In the genomic region with DNA sequence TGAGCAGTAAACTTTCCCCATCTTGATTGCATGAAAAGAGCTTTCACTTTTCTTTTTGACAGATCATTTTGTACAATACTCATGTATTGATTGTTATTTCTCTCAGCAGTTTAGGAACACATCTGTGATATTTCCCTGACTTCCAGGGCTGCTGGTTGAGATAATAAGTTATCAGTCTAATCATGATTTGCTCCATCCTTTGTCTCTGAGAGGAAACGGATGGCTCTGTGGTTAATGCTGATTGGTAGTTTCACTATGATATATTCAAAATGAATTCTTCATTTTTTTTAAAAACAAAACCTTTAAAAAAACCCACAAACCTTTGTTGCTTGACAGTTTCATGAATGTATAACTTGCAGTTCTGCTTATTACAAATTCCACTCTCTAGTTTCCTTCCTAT, we compare ENCODE assay signal across 23 mouse cellular contexts.
"Had no signal": no experiment of that assay in that cellular context is flagged by ENCODE, and none has a peak within 500 bp of the region (broad histone marks: within the 10 kb centered on the region; RNA-seq: fewer than 3 reads in every experiment).

No protein-coding gene starts in this region.

- ATAC-seq: hindbrain, embryonic 16.5 days; intestine, embryonic 15.5 days; intestine, postnatal 0 days; liver, embryonic 12.5 days had no signal

- H3K9ac ChIP-seq: heart, embryonic 12.5 days; hindbrain, embryonic 12.5 days; hindbrain, embryonic 14.5 days; intestine, embryonic 15.5 days; limb, embryonic 13.5 days; limb, embryonic 15.5 days; liver, embryonic 12.5 days; liver, embryonic 14.5 days had no signal

- DNase-seq: gastrocnemius, postnatal 25 days; heart, adult 18-20 months; heart, postnatal 10 days; heart, postnatal 4 days; kidney, adult 18-20 months; kidney, adult 8-10 months; kidney, postnatal 10 days; kidney, postnatal 25 days; layer of hippocampus, adult 9-11 months; layer of hippocampus, postnatal 36 days; left cerebral cortex, postnatal 4 days had no signal

- H3K4me1 ChIP-seq: heart, embryonic 10.5 days; heart, embryonic 12.5 days; hindbrain, embryonic 10.5 days; hindbrain, embryonic 12.5 days; intestine, embryonic 15.5 days; limb, embryonic 13.5 days; limb, embryonic 15.5 days; liver, embryonic 12.5 days had no signal

- H3K4me2 ChIP-seq: heart, embryonic 12.5 days; hindbrain, embryonic 12.5 days; hindbrain, embryonic 14.5 days; intestine, embryonic 15.5 days; limb, embryonic 13.5 days; limb, embryonic 15.5 days; liver, embryonic 12.5 days had no signal

- H3K27ac ChIP-seq: heart, embryonic 10.5 days; hindbrain, embryonic 10.5 days; hindbrain, embryonic 12.5 days; hindbrain, embryonic 14.5 days; intestine, embryonic 15.5 days; limb, embryonic 13.5 days; limb, embryonic 15.5 days; liver, embryonic 12.5 days; liver, embryonic 14.5 days had no signal

- H3K9me3 ChIP-seq: heart, embryonic 10.5 days; hindbrain, embryonic 10.5 days; hindbrain, embryonic 12.5 days; intestine, embryonic 15.5 days; limb, embryonic 13.5 days; limb, embryonic 15.5 days; liver, embryonic 12.5 days had no signal

- H3K4me3 ChIP-seq: heart, embryonic 10.5 days; heart, embryonic 12.5 days; hindbrain, embryonic 10.5 days; hindbrain, embryonic 12.5 days; intestine, embryonic 15.5 days; limb, embryonic 13.5 days; limb, embryonic 15.5 days; liver, embryonic 12.5 days had no signal

- H3K27me3 ChIP-seq: heart, embryonic 12.5 days; hindbrain, embryonic 12.5 days; intestine, embryonic 15.5 days; limb, embryonic 13.5 days; limb, embryonic 15.5 days; liver, embryonic 12.5 days had no signal

- H3K36me3 ChIP-seq: heart, embryonic 10.5 days; heart, embryonic 12.5 days; hindbrain, embryonic 10.5 days; hindbrain, embryonic 12.5 days; intestine, embryonic 15.5 days; limb, embryonic 13.5 days; limb, embryonic 15.5 days; liver, embryonic 12.5 days had no signal
